Mouse (Mus musculus) layer of hippocampus, postnatal 14 days (tissue): ENCODE results near the gene Gm21866. TPM values are rescaled to one million over a fixed set of nuclear protein-coding genes. Genes with fewer than 3 reads are reported as not detected.
"Not testable (repeated sequence)": the region's sequence is repeated elsewhere in the genome, so short reads cannot be mapped to it uniquely, and the experiment has no call there.

Experiments used
- DNase-seq, 2 experiments: peaks; one replicate each; pipeline ENCODE4 v3.0.0; 2021 to 2022; ENCODE audit warnings: low spot score in 2 of 2, mixed read lengths in 1 of 2
- long read RNA-seq, 2 experiments: library from polyadenylated mRNA; stranded (forward); transcript quantifications; one replicate each; pipeline ENCODE4 v2.0.0; 2021
- total RNA-seq, 2 experiments: library from RNA; stranded (reverse); gene quantifications; 2 replicates each; pipeline ENCODE4 v1.2.3; 2021

The Gm21866 gene
- not detected for total RNA-seq
- long read RNA-seq, experiment 1, result 0 reads
- long read RNA-seq, experiment 2, result 0 reads

DNA sequence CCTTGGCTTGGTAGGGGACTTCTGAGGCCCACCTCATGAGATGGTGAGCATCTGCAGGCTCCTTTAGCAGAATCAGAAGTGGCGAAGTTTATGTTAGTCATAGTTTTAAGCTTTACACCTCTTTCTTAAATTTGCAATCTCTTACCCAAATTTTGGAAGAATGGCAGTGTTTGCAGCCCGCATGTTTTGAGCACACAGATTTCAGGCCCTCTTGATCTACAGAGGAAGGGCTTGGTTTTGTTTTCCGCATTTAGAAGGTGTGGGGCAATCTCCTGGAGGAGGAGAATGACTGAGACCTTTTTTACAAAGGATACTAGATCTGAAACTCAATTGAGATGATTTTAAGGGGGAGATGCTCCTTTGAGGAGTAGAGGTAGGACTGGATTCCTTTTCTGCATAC lies at the start of gene Gm21866:
Gm21866 (minus strand) TSS at position 101 of the 400 bp plus-strand sequence.
- DNase-seq, result not testable (repeated sequence)

DNA sequence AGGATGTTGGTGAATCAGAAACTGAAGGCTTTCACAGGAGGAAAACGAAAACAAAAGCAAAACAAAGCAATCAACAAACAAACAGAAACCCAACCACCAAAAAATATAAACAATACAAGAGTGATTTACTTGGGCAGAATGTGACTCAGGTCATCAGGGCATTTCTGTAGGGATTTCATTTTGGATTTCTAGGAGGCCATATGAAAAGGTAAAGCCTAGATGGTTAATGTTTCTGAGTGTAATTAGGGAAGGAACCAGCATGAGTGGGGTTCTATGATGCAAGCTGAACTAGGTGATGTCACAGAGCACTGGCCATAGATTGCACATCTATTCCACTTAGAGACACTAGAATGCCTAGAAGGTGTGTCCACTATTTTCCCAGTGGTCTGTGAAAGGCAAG lies 28.3 kb upstream of the Gm21866 start, which contains the start of gene Gm20773:
Gm20773 (plus strand) TSS at position 301 of the 400 bp plus-strand sequence.
- not testable (repeated sequence) for DNase-seq

Other genes with a start within 250 kb of the Gm21866 start
- not detected for gene Gm21828, start 241.7 kb downstream of the Gm21866 start, total RNA-seq
- gene Gm21440, start 213.2 kb downstream of the Gm21866 start, total RNA-seq, result not detected
- gene Gm21454, start 213.1 kb downstream of the Gm21866 start, total RNA-seq, result not detected
- gene Gm21725, start 116.5 kb downstream of the Gm21866 start, total RNA-seq, result not detected
- not detected for gene Gm20773, start 28.4 kb upstream of the Gm21866 start, total RNA-seq